Mouse (Mus musculus) kidney, adult 2 months (tissue): ENCODE results near the gene Ncf4. TPM values are rescaled to one million over a fixed set of nuclear protein-coding genes. Genes with fewer than 3 reads are reported as not detected.

Experiments used
- DNase-seq: peaks from one replicate; pipeline ENCODE4 v3.0.0; 2021
- H3K27ac ChIP-seq: fragments of 200-500 bp; 2 replicates; pipeline ENCODE4 v1.5.1; 2012; ENCODE audit warnings: low read depth, low read length, control low read depth, inconsistent platforms; ENCODE audit not compliant: insufficient read depth
- H3K27me3 ChIP-seq: fragments of 200-500 bp; replicated peaks from 2 replicates; pipeline ENCODE4 v1.6.1; 2012; ENCODE audit warnings: mild to moderate bottlenecking, moderate library complexity, low read length, inconsistent platforms; ENCODE audit not compliant: control insufficient read depth, insufficient read depth
- H3K36me3 ChIP-seq: fragments of 200-500 bp; 2 replicates; pipeline ENCODE4 v1.6.1; 2012; ENCODE audit warnings: mild to moderate bottlenecking, moderate library complexity, low read length, inconsistent platforms; ENCODE audit not compliant: control insufficient read depth, insufficient read depth
- H3K4me1 ChIP-seq: fragments of 200-500 bp; 2 replicates; pipeline ENCODE4 v1.6.1; 2011; ENCODE audit warnings: low read length; ENCODE audit not compliant: control insufficient read depth, insufficient read depth
- H3K4me3 ChIP-seq: fragments of 200-500 bp; 2 replicates; pipeline ENCODE4 v1.5.1; 2011; ENCODE audit warnings: mild to moderate bottlenecking, low read depth, low read length, control low read depth; ENCODE audit not compliant: insufficient read depth
- CTCF ChIP-seq: fragments of 200-500 bp; conservative IDR thresholded peaks from 2 replicates; pipeline ENCODE4 v1.5.1; 2011; ENCODE audit warnings: low read depth, mild to moderate bottlenecking, control low read depth, low read length, moderate library complexity, mixed read lengths; ENCODE audit not compliant: insufficient read depth, insufficient read length
- POLR2A ChIP-seq: fragments of 200-500 bp; IDR thresholded peaks from one replicate; pipeline ENCODE4 v1.6.1; 2011; ENCODE audit warnings: low read depth, low read length, control low read depth
- WGBS: fragments of 180-500 bp; shearing (Covaris S2); methylation state at CpG from one replicate; pipeline ENCODE4 v1.1.7; 2018; 5-methylcytosine and 5-hydroxymethylcytosine counted together
- polyA plus RNA-seq: library from polyadenylated mRNA; depleted of rRNA; stranded (reverse); fragments of >200 nt; gene quantifications from 2 replicates; pipeline ENCODE4 v1.2.3, GENCODE M21; 2012; rRNA removed

The Ncf4 gene
- 2.9 and 4.8 TPM in 2 replicates for polyA plus RNA-seq

DNA sequence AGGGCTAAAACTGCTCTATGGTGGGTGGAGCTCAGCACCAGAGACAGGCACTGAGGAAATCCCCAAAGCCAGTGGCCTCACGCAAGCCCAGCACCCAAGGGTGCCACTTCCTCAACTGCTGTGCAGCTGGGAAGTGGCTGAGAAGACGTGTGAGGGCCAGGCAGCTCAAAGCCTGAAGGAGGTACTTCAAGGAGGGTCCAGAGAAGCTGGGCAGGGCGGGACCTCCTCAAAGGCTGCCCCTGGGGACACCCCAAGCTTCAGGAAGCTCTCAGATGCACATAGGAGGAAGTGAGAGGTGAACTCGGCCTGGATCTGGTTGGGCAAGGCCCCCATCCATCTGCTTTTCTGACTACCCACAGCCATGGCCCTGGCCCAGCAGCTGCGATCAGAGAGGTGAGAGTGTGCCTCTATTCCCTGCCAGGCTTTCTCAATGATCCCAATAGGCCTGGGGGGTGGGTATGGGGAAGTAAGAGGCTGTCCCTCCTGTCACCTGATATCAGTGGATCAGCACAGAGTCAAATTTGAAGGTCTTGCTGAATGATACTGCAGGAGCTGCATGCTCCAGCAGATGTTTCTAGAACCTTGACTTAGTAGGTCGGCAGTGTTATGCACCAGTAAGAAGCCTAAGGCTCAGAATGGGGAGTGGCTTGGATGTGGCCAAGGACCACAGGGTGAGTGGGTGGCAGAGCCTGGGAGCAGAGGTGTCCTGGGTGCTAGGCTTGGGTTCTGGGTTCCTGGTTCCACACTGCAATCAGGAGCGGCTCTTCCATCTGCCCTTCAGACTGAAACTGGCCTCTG, at the start of gene Ncf4:
TSS of gene Ncf4 (plus strand) at position 107 of the 798 bp plus-strand sequence.
- H3K36me3 ChIP-seq = no peaks in the 10 kb centered on the region
- no peak for TF ChIP-seq POLR2A
- no peak for TF ChIP-seq CTCF
- no peak within 1 kb of the TSS for H3K4me3 ChIP-seq
- no peaks in the 10 kb centered on the region for H3K27me3 ChIP-seq
- H3K27ac ChIP-seq = no peak within 1 kb of the TSS
- no peaks in the 10 kb centered on the region for H3K4me1 ChIP-seq
- peak; percentile 29 for DNase-seq
- WGBS = 65% methylated on average over 7 of the region's 7 CpGs

DNA sequence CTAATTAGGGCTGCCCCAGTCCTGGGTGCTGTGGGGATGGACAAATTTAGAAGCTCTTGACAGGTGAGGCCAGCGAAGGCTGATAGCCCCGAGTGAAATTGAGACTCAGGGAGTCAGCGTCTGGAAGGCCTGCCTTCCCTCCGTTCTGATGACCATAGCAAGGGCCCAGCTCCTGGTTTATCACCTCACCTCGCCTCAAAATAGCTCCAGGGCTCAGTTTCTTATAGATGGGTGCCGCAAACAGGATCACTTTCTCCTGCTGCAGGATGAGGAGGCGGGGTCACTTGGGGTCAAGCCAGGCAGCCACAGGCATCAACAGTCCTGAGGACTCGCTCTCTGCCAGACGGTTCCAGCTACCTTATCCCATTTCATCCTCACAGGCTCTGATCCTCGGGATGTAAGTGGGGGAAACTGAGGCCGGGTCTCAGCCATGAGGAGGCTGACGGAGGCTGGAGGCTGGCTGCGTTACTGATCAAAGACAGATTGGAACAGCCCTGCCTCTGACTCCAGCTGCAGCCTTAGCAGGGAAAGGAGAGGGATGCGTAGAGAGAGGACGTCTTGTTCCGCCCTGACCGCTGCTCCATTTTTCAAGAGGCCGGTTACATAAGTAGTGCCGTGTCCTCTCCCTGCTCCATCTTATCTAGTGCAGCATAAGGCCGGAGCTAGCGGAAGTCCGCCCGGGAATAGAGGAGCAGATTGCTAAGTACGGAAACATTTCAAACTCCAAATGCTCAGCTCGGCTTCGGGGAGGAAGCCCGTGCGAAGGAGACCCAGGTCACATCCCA, 49.3 kb upstream of the Ncf4 start:
- H3K27me3 ChIP-seq = no peaks in the 10 kb centered on the region
- no peaks in the 10 kb centered on the region for H3K36me3 ChIP-seq
- H3K27ac ChIP-seq = no peak overlapping the region
- WGBS = 66% methylated on average over 28 of the region's 28 CpGs
- TF ChIP-seq CTCF = no peak
- TF ChIP-seq POLR2A = no peak
- H3K4me3 ChIP-seq = no peak overlapping the region
- no peaks in the 10 kb centered on the region for H3K4me1 ChIP-seq
- DNase-seq = no peak

DNA sequence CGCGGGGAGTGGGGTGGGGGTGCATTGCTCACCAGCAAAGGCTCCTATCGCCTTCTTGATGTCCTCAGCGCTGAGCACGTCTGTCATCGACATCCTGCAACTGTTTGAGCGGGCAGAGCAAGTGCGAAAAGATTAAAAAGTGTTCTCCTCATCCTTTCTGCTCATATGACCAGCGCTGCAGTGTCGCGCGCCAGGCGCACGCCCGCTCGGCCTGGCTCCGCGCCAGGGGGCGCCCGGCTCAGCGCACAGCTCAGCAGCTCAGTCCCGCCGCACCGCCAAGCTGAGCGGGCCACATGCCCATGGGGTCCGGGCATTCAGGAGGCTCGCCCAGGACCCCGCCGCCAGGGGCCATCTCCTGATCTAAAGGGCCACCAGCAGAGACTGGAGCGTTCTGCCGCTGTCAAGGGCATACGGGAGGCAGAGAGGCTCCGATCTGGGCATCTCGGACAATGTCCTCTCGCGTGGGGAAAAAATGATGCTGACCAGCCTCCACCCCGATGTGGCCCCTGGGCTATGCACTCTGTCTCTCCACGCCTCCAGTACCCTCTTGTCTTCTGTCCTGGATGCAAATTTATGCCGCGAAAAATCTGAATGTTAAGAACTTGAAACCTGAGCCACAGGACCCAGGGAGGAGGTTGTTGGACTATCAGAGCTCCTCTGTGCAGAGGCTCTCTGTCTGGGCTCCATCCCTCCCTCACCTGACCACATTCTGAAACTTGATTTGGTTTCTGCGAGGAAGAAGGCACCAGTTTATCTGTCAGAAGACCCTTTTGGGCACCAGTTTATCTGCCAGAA, 40.4 kb upstream of the Ncf4 start:
- H3K27me3 ChIP-seq = no peaks in the 10 kb centered on the region
- no peak overlapping the region for H3K27ac ChIP-seq
- no peaks in the 10 kb centered on the region for H3K36me3 ChIP-seq
- no peak overlapping the region for H3K4me3 ChIP-seq
- peak; percentile 7 for DNase-seq
- WGBS = 3% methylated on average over 41 of the region's 41 CpGs
- H3K4me1 ChIP-seq = no peaks in the 10 kb centered on the region
- TF ChIP-seq POLR2A (no peak), CTCF (no peak)

DNA sequence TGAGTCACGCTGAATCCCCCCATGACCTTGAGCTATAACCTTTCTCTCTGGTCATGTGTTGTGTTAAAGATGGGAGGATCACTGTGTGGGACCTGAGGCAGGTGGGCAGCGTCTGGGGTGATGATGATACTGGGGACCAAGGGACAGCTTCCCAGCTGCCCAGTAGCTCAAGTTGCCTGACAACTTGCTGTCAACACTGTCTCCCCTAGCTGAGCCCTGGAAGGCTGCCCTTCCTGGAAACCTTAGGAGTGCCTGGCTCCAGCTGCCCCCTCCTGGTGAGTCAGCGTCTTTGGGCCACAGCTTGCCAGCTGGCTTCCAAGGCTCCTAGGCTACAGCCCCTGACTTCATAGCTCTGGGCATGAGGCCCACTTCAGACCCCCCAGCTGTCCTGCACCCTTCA, 39.4 kb upstream of the Ncf4 start:
- H3K27ac ChIP-seq = no peak overlapping the region
- no peaks in the 10 kb centered on the region for H3K4me1 ChIP-seq
- no peak overlapping the region for H3K4me3 ChIP-seq
- H3K36me3 ChIP-seq = no peaks in the 10 kb centered on the region
- no peaks in the 10 kb centered on the region for H3K27me3 ChIP-seq
- 38% methylated on average over 3 of the region's 3 CpGs for WGBS
- DNase-seq = peak; percentile 7
- TF ChIP-seq POLR2A (no peak), CTCF (peak; percentile 33)

DNA sequence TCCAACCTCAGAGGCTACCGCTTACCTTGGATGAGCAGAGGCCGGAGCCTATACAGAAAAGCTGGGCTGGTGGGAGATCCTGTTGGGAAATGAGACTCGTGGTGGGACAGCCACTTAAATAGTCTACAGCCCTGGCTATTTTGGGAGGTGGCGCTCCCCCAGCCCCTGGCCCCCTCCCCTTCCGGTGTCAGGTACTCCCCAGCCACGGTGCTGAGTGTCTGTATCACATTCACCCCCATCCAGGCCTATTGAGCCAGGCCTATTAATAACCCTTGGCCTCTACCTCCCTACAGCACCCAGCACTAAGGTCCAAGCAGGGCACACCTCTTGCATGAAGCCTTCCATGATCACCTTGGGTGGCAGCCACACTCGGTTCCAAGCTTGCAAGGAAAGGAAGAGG, 38.3 kb upstream of the Ncf4 start, which contains the start of gene Pvalb:
TSS of gene Pvalb (minus strand) at position 89 of the 400 bp plus-strand sequence.
- Histone ChIP-seq H3K27ac (no peak within 1 kb of the TSS), H3K4me1 (no peaks in the 10 kb centered on the region), H3K4me3 (no peak within 1 kb of the TSS), H3K27me3 (no peaks in the 10 kb centered on the region), H3K36me3 (no peaks in the 10 kb centered on the region)
- WGBS = 80% methylated on average over 7 of the region's 7 CpGs
- TF ChIP-seq CTCF = no peak
- no peak for DNase-seq

DNA sequence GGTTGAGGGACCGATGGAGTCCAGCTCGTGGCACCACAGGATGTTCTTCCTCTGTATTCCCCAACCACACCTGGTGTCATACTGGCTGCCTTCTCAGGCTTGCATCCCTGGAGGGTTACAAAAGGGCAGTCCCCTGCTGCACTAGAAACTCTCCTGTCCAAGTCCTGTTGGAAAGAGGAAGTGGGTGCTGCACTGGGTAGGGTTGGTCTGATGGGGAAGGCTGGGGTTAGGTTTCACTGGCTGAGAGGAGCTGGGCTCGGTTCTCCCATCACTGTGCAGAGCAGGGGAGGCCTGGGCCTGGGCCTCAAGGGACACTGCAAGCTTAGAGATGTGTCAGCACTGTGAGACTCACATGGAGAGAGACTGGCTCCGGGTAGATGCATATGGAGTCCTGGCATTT, 34.4 kb upstream of the Ncf4 start:
- WGBS = 79% methylated on average over 4 of the region's 4 CpGs
- H3K27me3 ChIP-seq = no peaks in the 10 kb centered on the region
- H3K36me3 ChIP-seq = no peaks in the 10 kb centered on the region
- H3K4me1 ChIP-seq = no peaks in the 10 kb centered on the region
- TF ChIP-seq POLR2A (no peak), CTCF (no peak)
- H3K27ac ChIP-seq = no peak overlapping the region
- DNase-seq = no peak
- H3K4me3 ChIP-seq = no peak overlapping the region
